Mouse (Mus musculus) embryonic facial prominence, embryonic 12.5 days (tissue): ENCODE data around the gene Slc4a4. TPM values are rescaled to one million over a fixed set of nuclear protein-coding genes. Genes with fewer than 3 reads are reported as not detected.

ENCODE experiments used
- ATAC-seq: fragments of 200-750 bp; cut with Nextera tagmentation; 2 replicates; pipeline ENCODE4 v1.8.0; 2017; ENCODE audit not compliant: insufficient number of reproducible peaks, insufficient read depth, low FRiP score, low TSS enrichment
- H3K27ac ChIP-seq: fragments of 300-500 bp; sonication (generic); 2 replicates; pipeline ENCODE4 v1.5.1; 2016; ENCODE audit warnings: mild to moderate bottlenecking
- H3K27me3 ChIP-seq: fragments of 300-500 bp; sonication (generic); 2 replicates; pipeline ENCODE4 v1.6.1; 2016; ENCODE audit warnings: mild to moderate bottlenecking, moderate library complexity
- H3K36me3 ChIP-seq: fragments of 300-500 bp; sonication (generic); 2 replicates; pipeline ENCODE4 v1.6.1; 2016; ENCODE audit warnings: mild to moderate bottlenecking
- H3K4me1 ChIP-seq: fragments of 300-500 bp; sonication (generic); 2 replicates; pipeline ENCODE4 v1.6.1; 2016
- H3K4me2 ChIP-seq: fragments of 300-500 bp; sonication (generic); replicated peaks from 2 replicates; pipeline ENCODE4 v1.6.1; 2016; ENCODE audit warnings: mild to moderate bottlenecking, moderate library complexity
- H3K4me3 ChIP-seq: fragments of 300-500 bp; sonication (generic); 2 replicates; pipeline ENCODE4 v1.5.1; 2016; ENCODE audit warnings: mild to moderate bottlenecking
- H3K9ac ChIP-seq: fragments of 300-500 bp; sonication (generic); 2 replicates; pipeline ENCODE4 v1.6.1; 2016; ENCODE audit warnings: mild to moderate bottlenecking, moderate library complexity
- H3K9me3 ChIP-seq: fragments of 300-500 bp; sonication (generic); 2 replicates; pipeline ENCODE4 v1.6.1; 2016; ENCODE audit warnings: mild to moderate bottlenecking, moderate library complexity
- WGBS: fragments of 180-500 bp; shearing (Covaris S2); methylation state at CpG from one replicate; pipeline ENCODE4 v1.1.7; 2016; 5-methylcytosine and 5-hydroxymethylcytosine counted together
- polyA plus RNA-seq: library from polyadenylated mRNA; unstranded; fragments of >200 nt; fragmentation: Nextera tagmentation; extraction: Ambion mirVana; gene quantifications from 2 replicates; pipeline ENCODE4 v1.2.1, GENCODE M21; 2016

Gene Slc4a4
- polyA plus RNA-seq, 1 experiment from 2014 or later, result 2.8 TPM

DNA sequence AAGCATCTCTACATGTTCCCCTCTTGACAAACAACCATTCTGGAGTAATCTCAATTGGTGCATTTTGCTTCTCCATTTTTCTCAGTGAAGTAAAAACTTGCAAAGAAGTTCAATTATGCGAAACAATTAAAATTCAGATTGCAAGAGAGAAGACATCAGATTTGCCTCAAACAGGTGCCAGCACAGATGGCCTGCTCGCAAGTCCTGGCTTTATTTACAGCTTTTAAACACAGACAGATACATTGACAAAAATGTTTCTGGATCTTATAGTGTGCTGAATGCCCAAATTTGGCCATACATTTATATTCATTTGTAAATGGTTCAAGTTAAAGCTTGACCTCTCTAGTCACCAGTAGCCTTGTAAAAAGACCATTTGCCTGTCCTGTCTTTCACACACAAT, 169.8 kb downstream of the Slc4a4 start:
- no peak overlapping the region for H3K4me2 ChIP-seq
- no peak overlapping the region for H3K4me3 ChIP-seq
- H3K4me1 ChIP-seq, result no peaks in the 10 kb centered on the region
- H3K27me3 ChIP-seq, result no peaks in the 10 kb centered on the region
- WGBS, result 85% methylated on average over 2 of the region's 2 CpGs
- no peak overlapping the region for H3K27ac ChIP-seq
- no peak overlapping the region for H3K9ac ChIP-seq
- no peak for ATAC-seq
- no peaks in the 10 kb centered on the region for H3K36me3 ChIP-seq
- no peaks in the 10 kb centered on the region for H3K9me3 ChIP-seq

DNA sequence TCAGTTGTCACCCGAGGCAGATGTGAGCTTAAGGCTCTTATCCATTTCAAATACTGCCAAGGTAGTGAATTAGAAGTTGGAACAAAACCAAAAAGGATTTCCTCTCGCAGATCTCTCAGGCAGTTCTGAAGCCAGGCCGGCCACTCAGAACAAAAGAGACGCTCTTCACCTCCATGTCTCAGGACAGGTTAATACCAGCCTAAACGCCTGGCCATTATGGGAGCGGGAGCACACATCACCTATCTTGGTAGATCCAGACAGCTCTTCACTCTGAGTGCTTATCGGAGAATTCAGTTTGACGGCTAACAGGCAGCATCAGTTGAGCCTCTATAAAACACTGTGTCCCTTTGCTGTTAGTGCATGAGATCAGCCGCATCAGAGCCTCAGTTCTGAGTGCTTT, 174.5 kb downstream of the Slc4a4 start:
- H3K9me3 ChIP-seq, result no peaks in the 10 kb centered on the region
- H3K36me3 ChIP-seq, result no peaks in the 10 kb centered on the region
- no peaks in the 10 kb centered on the region for H3K27me3 ChIP-seq
- H3K4me2 ChIP-seq, result no peak overlapping the region
- no peak overlapping the region for H3K4me3 ChIP-seq
- H3K27ac ChIP-seq, result no peak overlapping the region
- 78% methylated on average over 9 of the region's 9 CpGs for WGBS
- no peak overlapping the region for H3K9ac ChIP-seq
- no peaks in the 10 kb centered on the region; the same call in 1 of the 2 replicates for H3K4me1 ChIP-seq
- ATAC-seq, result no peak

GRCm38 (mm10) chr5:89062286-89062685, 175.7 kb downstream of the Slc4a4 start:
- WGBS, result 64% methylated on average over 5 of the region's 5 CpGs
- ATAC-seq, result no peak

GRCm38 (mm10) chr5:89067111-89067510, 180.5 kb downstream of the Slc4a4 start:
- Histone ChIP-seq H3K27me3 (no peaks in the 10 kb centered on the region), H3K36me3 (no peaks in the 10 kb centered on the region), H3K27ac (no peak overlapping the region), H3K4me1 (no peaks in the 10 kb centered on the region; the same call in 1 of the 2 replicates), H3K4me2 (no peak overlapping the region), H3K9ac (no peak overlapping the region), H3K4me3 (no peak overlapping the region), H3K9me3 (no peaks in the 10 kb centered on the region)
- WGBS, result 76% methylated on average over 4 of the region's 4 CpGs
- no peak for ATAC-seq

More at GRCm38 (mm10) chr5:89062286-89062685, 175.7 kb downstream of the Slc4a4 start:
- no peak overlapping the region for H3K9ac ChIP-seq
- no peaks in the 10 kb centered on the region for H3K36me3 ChIP-seq
- no peak overlapping the region for H3K27ac ChIP-seq
- no peak overlapping the region for H3K4me2 ChIP-seq
- H3K27me3 ChIP-seq, result no peaks in the 10 kb centered on the region
- no peaks in the 10 kb centered on the region; the same call in 1 of the 2 replicates for H3K4me1 ChIP-seq
- H3K9me3 ChIP-seq, result no peaks in the 10 kb centered on the region
- H3K4me3 ChIP-seq, result no peak overlapping the region

- H3K4me2 ChIP-seq, result no peak overlapping the region
- no peaks in the 10 kb centered on the region for H3K36me3 ChIP-seq
- H3K4me3 ChIP-seq, result no peak overlapping the region
- H3K9me3 ChIP-seq, result no peaks in the 10 kb centered on the region
- no peak for ATAC-seq
- no peaks in the 10 kb centered on the region for H3K4me1 ChIP-seq
- WGBS, result 94% methylated on average over 5 of the region's 5 CpGs
- H3K27ac ChIP-seq, result no peak overlapping the region
- no peak overlapping the region for H3K9ac ChIP-seq
- H3K27me3 ChIP-seq, result no peaks in the 10 kb centered on the region
These were observed 181.5 kb downstream of the Slc4a4 start for GRCm38 (mm10) chr5:89068072-89068471.

DNA sequence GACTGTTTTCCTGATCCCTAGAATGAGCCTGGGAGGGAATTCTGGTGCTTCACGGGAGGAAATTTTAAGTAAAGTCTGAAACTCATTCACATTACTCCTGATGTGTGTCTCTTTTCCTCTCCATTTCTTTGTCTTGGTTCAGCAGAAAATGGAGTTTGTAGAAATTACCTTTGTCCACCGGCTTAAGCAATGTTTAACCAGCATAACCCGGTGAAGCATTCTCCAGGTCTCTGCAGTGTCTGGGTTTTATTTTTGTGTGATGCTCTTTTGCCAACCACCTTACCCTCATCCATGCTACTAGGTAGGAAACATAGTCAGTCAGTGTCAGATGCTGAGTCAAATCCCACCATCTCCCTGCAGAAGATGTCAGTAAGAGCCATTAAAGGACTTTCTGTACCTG, 183.4 kb downstream of the Slc4a4 start:
- no peak overlapping the region for H3K4me3 ChIP-seq
- no peaks in the 10 kb centered on the region for H3K4me1 ChIP-seq
- H3K36me3 ChIP-seq, result no peaks in the 10 kb centered on the region
- no peak overlapping the region for H3K9ac ChIP-seq
- no peak overlapping the region for H3K27ac ChIP-seq
- H3K27me3 ChIP-seq, result no peaks in the 10 kb centered on the region
- 88% methylated on average over 3 of the region's 3 CpGs for WGBS
- no peaks in the 10 kb centered on the region for H3K9me3 ChIP-seq
- no peak for ATAC-seq
- no peak overlapping the region for H3K4me2 ChIP-seq

GRCm38 (mm10) chr5:89071957-89072356, 185.3 kb downstream of the Slc4a4 start:
- Histone ChIP-seq H3K9me3 (no peaks in the 10 kb centered on the region), H3K27me3 (no peaks in the 10 kb centered on the region), H3K9ac (no peak overlapping the region), H3K27ac (no peak overlapping the region), H3K4me1 (no peaks in the 10 kb centered on the region), H3K4me3 (no peak overlapping the region), H3K4me2 (no peak overlapping the region), H3K36me3 (no peaks in the 10 kb centered on the region)
- ATAC-seq, result no peak
- WGBS, result 94% methylated on average over 4 of the region's 4 CpGs

- no peaks in the 10 kb centered on the region for H3K4me1 ChIP-seq
- 62% methylated on average over 1 of the region's 1 CpGs for WGBS
These were observed 191.1 kb downstream of the Slc4a4 start for GRCm38 (mm10) chr5:89077711-89078110.

DNA sequence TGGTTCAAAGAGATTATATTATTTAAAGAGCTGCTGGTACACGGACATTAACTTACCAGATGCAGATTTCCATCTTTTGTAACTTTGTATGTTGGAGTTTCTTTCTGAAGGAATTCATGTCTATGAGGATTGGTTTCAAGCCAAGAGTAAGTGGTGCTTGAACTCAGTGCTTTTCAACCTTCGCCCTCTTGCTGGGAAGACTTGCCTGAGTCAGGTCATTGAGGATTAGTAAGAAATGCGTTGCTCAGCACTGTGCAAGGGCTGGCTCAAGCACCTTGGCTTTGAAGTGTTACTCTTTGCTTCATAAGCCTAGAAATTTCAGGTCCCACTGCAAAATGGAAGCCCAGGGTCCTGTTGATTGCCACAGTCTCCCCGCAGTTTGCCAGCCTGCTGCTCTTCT, 196.9 kb downstream of the Slc4a4 start:
- Histone ChIP-seq H3K4me2 (no peak overlapping the region), H3K4me3 (no peak overlapping the region), H3K36me3 (no peaks in the 10 kb centered on the region), H3K9me3 (no peaks in the 10 kb centered on the region), H3K4me1 (no peaks in the 10 kb centered on the region), H3K9ac (no peak overlapping the region), H3K27me3 (no peaks in the 10 kb centered on the region), H3K27ac (no peak overlapping the region)
- 80% methylated on average over 4 of the region's 4 CpGs for WGBS
- ATAC-seq, result no peak

More at GRCm38 (mm10) chr5:89077711-89078110, 191.1 kb downstream of the Slc4a4 start:
- Histone ChIP-seq H3K27ac (no peak overlapping the region), H3K4me2 (no peak overlapping the region), H3K9me3 (no peaks in the 10 kb centered on the region), H3K9ac (no peak overlapping the region), H3K4me3 (no peak overlapping the region), H3K36me3 (no peaks in the 10 kb centered on the region), H3K27me3 (no peaks in the 10 kb centered on the region)
- ATAC-seq, result no peak

DNA sequence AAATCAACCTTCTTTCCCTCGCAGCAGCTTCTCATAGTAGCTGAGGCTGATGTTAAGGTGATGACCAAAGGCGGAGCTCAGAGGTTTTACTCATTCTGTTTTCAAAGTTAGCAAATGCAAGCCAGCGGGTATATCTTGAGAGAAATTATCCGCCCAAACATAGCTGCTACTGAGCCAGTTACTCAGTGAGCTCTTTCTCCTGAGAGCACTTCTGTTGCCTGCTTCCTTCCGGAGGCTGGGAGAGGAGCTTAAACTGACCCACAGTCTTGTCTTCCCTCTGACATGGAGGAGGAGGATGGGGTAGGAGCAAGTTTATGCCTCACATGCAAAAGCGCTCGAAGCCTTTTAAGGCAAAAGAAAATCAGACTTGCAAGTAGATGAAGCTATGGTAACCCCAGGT, 201.3 kb downstream of the Slc4a4 start:
- Histone ChIP-seq H3K27ac (no peak overlapping the region), H3K9ac (no peak overlapping the region)
- ATAC-seq, result no peak

DNA sequence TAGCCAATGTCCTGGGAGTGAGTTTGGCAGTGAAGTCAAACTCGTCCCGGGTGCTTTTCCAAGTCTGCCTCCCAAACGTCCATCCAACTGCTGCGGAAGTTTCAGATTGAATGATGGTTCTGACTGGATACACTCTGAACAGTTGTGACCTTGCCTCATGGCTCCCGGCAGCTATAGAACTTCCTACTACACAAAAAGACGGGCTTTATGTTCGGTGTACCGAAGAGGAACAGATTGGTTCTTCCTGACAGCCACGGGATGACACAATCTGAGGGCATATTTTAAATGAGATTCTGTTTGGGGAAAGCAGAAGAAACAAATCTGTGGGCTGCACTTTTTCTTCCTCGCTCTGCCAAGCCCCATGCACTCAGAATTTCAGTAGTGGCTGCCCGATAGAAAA, 201.8 kb downstream of the Slc4a4 start:
- 78% methylated on average over 11 of the region's 11 CpGs for WGBS
- H3K4me3 ChIP-seq, result no peak overlapping the region
- ATAC-seq, result no peak
- H3K4me1 ChIP-seq, result no peaks in the 10 kb centered on the region
- H3K36me3 ChIP-seq, result no peaks in the 10 kb centered on the region
- H3K9ac ChIP-seq, result no peak overlapping the region
- H3K27me3 ChIP-seq, result no peaks in the 10 kb centered on the region
- H3K9me3 ChIP-seq, result no peaks in the 10 kb centered on the region
- H3K4me2 ChIP-seq, result no peak overlapping the region
- H3K27ac ChIP-seq, result no peak overlapping the region

More for the DNA sequence above, 201.3 kb downstream of the Slc4a4 start:
- Histone ChIP-seq H3K36me3 (no peaks in the 10 kb centered on the region), H3K9me3 (no peaks in the 10 kb centered on the region), H3K4me1 (no peaks in the 10 kb centered on the region), H3K27me3 (no peaks in the 10 kb centered on the region), H3K4me3 (no peak overlapping the region), H3K4me2 (no peak overlapping the region)
- 89% methylated on average over 7 of the region's 7 CpGs for WGBS

GRCm38 (mm10) chr5:89090131-89090530, 203.5 kb downstream of the Slc4a4 start:
- Histone ChIP-seq H3K9ac (no peak overlapping the region), H3K27ac (no peak overlapping the region), H3K4me2 (no peak overlapping the region), H3K4me1 (no peaks in the 10 kb centered on the region), H3K4me3 (no peak overlapping the region), H3K27me3 (no peaks in the 10 kb centered on the region), H3K36me3 (no peaks in the 10 kb centered on the region), H3K9me3 (no peaks in the 10 kb centered on the region)
- 83% methylated on average over 3 of the region's 3 CpGs for WGBS
- ATAC-seq, result no peak

- no peak overlapping the region for H3K4me3 ChIP-seq
These were observed 209.8 kb downstream of the Slc4a4 start for GRCm38 (mm10) chr5:89096371-89096770.

More at GRCm38 (mm10) chr5:89096371-89096770, 209.8 kb downstream of the Slc4a4 start:
- Histone ChIP-seq H3K4me2 (no peak overlapping the region), H3K9ac (no peak overlapping the region), H3K27me3 (no peaks in the 10 kb centered on the region), H3K36me3 (no peaks in the 10 kb centered on the region), H3K27ac (no peak overlapping the region), H3K4me1 (no peaks in the 10 kb centered on the region), H3K9me3 (no peaks in the 10 kb centered on the region)
- no peak for ATAC-seq
